Mouse (Mus musculus): ENCODE measurements around the gene Nptx1.

Gene Nptx1

DNA sequence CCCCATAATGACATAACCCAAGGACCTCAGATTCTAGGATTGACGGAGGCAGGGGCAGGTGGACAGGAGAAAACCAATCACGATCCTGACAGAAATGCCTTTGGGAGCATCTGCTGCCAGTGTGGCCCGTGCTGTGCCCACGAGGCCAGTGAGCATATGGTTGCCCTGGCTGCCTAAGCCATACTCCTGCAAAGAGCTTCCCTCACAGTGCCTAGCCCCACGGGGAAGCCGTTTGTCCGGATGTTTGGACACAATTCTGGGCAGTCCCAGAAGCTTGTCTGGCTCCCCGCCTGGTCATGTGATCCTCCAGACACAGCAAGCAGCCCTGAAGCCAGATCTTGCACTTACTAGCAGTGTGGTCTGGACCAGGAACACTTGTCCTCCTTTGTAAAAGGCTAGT, 24.8 kb downstream of the Nptx1 start:
- no peak for DNase-seq (ENCODE audit: low spot score)

DNA sequence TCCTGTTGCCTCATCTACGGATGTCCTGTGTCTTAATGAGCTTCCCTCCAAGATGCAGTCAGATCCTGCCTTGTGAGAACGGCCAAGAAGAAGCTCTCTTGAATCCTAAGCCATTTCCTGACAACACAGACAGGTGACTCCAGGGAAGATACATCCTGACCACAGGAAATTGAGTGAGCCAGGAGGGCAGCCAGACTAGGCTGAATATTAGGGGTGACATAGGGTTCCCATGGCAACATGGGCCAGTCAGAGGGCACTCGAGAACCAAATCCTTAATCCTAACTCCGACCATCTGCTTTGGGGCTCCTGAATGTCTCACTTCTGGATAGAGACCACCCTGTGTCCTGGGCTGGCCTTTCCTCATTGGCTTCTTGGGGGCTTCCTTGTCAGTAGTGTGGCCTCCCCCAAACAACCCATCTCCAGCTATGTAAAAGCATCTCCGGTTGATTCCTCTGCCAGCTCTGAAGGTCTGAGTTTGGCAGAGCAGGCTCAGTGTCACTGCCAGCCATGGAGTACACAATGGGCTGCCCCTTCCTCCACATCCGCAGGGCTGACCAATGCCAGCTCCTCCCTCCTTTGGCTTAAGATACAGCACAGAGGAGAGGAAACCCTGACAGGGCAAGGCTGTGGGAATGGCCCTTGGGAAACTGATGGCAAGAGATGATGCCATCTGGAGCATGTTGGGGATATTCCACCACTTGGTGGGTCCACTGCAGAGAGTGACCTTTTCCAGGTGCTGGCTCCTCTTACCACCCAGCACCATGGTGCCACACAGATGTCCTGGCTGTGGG, 25.4 kb downstream of the Nptx1 start:
- DNase-seq (ENCODE audit: low spot score): no peak

DNA sequence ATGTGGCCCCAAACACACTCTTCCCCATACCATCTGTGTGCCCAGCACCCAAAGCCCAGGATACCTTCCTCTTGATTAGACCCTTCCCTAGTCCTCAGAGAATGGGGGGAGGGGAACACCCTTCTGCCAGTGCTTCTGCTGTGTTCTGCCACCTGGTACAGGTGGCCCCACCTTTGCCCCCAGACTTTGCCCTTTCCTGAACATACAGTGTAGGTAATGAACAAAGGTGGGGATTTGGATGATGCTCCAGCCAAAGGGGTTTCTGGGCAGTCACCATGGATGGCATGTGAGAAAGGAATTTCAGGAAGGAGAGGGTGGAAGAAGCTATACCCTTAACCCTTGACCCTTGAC, 26.9 kb downstream of the Nptx1 start:
- no peak for DNase-seq (ENCODE audit: low spot score)

DNA sequence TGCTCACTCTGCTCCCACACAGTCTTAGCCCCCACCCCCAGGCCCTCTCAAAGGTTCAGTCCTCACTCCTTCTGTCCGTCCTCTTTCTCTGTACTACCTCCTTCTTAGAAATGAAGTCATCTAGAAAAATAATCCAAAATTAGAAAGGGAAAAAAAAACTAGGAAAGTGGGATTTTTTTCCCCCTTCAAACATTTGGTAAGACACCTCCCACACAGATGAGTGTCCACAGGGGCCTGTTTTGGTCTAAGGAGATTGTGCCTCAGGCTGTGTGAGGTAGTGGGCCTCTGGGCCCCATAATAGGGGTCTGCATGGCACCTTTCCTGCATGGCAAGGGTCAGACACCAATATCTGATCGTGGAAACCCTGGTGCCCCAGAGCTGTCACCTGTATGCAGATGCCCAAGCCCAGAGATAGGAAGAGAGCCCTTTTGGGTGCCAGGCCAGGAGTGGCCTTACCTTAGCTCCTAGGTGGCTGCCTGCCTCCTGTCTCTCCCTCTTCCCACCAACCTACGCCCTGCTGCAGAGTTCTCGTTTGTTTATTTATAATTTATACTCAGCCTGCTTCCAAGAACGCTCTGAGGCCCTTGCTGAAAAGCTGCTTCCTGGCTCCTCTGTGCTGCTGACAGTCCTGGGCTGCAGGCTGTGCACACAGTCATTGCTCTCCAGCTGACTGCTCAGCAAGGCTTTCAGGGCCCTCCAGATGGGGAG, 27.4 kb downstream of the Nptx1 start:
- no peak for DNase-seq (ENCODE audit: low spot score)

DNA sequence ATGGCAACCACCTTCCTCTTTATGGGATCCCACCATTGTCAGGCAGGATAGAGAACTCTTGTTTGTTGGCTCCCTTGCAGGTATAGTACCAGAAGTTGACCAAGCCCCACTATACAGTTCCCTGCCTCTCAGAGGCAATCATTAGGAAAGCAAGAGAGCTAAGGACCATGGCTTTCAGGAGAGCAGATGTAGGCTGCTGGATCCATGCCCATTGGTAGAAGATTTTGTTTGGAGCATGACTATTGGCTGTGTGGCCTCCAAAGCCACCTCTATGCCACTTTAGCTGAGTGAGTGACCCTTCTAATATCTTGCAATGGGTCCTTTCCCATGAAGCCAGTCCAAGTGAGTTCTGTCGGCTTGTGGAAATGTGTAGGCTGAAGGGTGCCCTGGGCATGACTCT, 28.2 kb downstream of the Nptx1 start:
- no peak for DNase-seq (ENCODE audit: low spot score)

DNA sequence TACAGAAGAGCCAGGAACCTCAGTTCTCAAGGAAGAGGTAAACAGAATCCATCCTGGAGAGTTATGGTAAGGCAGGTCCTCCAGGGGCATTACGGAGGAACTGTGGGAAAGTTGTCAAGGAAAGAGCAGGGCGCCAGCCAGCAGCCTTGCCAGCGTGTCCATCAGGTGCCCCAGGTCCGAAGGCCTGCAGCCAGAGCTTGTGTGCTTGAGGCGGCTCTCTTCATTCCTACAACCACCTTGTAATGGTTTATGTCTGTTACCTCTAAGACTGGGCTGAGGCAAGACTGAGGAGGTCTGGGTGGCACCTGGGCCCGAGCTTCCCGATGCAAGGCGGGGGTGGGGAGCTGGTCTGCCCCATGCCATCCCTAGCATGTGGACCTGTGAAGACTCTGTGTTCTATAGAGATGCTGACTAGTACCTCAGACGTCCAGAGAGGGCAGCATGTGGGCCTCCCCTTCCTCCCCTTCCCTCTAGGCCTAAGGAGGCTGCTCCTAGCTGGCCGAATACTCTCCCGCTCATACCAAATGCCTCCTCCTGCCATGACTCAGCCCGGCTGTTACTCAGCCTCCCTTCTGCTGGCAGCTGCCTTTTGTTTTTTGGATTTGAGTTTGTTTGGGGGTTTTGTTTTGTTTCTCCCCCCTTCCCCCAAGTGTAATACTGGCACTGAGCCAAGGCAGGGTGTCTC, 30.7 kb downstream of the Nptx1 start:
- no peak for DNase-seq (ENCODE audit: low spot score)

DNA sequence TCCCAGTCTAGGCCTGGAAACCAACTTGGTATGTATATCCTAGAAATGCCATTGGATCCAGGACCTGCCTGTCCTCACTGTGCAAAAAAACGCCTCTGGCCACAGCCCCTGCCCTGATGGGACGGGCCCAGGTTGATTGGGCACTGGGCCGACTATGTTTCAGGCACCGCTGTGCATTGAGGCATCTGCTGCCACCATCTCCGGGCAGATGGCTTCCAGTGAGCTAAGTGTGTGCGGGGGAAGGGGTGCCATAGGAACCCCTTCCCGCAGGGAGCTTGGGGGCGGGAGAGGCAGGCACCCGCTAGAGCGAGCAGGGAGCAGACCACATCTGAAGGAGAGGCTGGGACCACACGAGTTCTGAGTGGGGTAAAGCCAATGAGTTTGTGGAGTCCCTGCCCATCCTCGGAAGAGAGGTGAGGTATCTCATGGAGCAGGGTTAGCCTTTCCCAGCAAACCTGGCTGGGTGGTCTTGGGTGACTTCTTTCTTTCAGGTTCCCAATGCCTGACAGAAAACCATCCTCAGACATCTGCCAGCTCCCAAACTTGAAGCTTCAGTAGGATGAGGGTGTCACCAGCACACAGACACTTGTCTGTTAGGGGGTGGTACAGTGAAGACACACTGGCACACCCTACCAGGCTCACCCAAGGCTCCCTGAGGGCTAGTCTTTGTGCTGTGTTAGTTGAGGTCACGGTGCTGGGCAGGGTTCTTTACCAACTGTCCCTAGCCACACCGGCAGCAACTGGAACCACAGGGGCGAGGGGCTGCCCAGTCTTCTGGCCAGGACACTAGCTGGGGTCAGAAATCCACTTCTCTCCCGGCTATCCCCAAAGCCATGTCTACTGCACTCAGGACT, 31.5 kb downstream of the Nptx1 start:
- no peak for DNase-seq (ENCODE audit: low spot score)

DNA sequence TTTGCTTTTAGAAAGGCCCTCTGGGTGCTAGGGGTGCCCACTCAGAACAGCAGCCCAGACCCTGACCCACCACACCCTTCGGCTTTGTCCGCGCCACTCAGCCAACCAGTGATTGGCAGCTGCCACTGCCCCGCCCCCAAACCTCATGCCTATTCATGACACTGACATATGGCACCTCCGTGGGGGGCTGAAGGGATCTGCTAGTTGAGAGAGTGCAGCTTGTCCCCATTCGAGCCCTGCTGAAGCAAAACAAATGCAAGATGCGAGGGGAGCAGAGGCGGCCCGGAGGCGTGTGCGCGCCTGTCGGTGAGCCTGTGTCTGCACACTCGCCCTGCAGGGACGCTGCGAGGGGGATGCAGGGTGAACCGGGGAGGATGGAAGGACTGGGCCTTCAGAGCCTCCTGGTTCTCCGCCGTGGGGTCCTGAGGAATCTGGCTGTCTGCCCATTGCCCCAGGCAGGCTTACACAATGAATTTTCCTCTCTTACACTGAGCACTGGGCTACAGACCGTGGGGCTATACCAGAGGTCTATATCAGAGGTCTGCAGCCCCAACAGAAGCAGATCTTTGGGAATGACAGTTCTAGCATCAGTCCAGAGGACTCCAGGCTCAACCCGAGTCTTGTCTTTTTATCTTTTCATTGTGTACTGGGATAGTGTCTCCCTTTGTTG, 32.5 kb downstream of the Nptx1 start:
- DNase-seq (ENCODE audit: low spot score): no peak

DNA sequence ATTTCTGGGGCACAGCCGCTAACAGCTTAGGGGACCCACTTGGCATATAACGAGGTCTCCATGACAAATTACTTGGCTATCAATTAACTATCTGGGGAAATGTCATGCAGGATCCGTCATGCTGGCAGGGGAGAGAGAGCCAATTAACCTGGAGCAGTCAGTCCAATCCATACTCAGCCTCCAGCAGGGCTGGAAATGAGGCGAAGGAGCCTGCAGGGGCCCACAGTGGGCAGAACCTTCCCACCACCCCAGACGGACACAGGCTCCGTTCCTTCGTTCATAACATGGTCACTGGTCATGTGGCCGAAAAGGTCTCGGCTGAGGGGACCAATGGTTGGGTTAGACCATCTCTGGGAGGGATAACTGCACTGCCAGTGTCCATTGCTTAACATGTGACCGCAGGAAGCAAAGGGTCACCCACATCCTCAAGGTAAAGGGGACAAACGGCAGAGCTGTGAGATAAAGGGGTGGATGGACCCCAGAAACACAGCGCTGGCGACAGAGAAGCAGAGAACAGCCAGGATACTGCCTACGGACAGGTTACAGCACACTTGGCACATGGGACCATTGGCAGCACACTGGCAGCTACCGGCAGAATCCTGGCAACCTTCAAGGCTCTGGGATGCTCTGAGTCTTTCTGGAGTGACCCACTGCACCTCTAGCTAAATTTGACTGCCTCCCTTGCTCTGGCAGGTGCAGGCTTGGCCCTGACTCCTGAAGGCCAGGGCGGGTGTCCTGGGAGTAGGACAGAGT, 33.3 kb downstream of the Nptx1 start:
- no peak for DNase-seq (ENCODE audit: low spot score)

DNA sequence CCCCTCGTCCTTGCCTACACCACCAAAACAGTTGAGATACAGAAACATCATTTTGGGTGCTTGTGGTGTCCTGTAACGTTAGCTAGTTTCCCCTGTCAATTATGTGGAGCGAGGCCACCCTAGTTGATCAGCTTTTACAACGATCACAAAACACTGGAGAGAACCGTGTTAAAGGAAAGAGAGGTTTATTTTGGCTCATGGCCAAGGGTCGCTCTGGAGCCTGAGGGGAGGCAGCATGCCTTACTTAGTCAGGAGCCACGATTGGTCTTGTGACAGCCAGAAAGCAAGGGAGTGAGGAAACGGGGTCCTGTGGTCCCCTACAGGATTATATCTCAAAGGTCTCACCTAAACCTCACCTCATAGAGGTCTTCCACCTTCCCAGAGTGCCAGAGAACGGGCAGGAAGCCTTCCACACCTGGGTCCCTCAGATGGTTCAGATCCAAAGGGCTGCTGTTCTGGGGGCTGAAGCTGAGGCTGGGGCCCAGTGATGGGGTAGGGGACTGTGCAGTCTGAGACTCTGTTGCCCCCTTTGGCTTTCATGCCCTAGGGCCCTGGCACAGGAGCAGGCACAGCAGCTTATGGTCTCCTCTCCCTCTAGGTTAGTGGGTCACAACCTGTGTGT, 34.4 kb downstream of the Nptx1 start:
- DNase-seq (ENCODE audit: low spot score): no peak

DNA sequence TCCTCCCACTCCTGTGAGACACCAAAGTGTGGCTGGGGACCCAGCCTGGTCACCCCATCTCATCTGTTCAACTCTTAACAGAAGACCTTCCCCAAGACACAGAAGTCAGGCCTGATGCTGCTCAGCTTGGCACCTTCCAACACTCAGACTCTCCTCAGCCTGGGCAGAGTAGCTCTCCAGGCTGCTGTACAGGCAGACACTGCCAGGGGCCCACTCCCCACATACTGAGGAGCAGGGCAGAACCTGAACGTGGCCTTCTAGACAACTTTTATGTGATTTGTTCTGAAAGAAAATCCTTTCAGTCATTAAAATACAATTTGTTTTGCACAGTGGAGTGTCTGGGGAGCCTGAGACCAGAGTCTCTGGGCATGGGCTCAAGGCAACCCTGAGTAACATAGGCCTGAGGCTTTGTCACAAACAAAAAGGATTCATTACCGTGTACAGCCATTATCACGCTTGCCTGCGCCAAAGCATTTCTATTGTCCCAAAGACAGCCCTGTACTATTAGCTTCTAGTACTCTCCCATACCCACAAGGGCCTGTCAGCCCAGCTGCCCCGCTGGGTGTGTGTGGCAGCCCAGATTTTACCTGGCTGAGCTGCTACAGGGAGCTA, 38.3 kb downstream of the Nptx1 start:
- DNase-seq (ENCODE audit: low spot score): no peak

DNA sequence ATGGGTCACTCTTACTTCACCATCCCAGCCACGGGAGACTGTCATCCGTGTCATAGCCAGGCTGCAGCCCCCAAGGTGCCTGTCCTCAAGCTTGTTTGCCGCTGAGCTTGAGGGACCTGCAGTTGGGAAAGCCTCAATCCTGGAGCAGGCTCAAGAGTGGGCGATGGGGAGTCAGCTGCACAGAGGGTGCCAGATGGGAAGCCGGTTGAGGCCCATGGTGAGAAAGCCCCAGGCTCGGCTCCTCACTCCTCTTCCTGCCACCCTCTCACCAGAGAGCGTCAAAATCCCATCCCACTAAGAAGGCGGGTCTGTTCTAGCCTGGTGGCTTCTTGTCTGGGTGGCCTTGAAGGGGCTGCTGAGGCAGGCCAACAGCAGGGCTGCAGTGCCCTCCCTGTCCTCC, 39.8 kb downstream of the Nptx1 start:
- DNase-seq (ENCODE audit: low spot score): no peak

DNA sequence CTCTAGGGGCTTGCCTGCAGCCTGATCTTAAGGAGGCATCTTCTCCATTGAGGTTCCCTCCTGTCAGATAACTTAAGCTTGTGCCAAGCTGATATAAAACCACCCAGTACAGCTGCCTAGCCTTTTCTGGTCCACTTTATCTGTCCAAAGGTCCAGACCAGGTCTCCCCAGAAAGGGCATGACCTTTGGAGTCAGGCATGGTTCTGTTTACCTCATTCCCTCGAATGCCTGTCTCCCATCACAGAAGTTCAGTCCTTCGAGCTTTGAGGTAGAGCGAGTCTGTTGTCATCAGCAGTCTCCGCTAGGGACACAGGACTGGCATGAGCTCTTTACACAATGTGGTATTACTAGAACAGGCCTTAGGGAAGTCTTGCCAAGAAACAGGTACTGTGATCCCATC, 41.2 kb downstream of the Nptx1 start:
- no peak for DNase-seq (ENCODE audit: low spot score)

DNA sequence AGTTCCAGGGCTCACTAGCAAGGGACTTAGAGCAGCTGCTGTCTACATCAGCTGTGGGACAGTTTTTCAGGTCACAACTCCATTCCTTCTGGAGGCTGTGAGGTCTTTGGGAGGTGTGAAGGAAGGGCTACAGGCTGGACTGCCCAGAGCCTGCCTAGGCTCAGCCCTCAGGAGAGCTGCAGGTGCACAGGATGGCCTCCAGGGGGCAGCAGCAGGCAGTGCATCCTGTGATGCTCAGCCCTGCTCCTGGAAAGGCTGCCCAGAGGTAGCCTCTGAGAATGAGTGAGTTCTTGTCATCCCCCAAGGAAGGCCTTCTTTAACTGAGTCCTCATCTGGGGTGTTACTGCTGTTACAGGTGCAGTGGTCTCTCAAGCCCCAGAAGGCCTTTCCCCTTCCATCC, 43.9 kb downstream of the Nptx1 start:
- DNase-seq (ENCODE audit: low spot score): peak; percentile 44

DNA sequence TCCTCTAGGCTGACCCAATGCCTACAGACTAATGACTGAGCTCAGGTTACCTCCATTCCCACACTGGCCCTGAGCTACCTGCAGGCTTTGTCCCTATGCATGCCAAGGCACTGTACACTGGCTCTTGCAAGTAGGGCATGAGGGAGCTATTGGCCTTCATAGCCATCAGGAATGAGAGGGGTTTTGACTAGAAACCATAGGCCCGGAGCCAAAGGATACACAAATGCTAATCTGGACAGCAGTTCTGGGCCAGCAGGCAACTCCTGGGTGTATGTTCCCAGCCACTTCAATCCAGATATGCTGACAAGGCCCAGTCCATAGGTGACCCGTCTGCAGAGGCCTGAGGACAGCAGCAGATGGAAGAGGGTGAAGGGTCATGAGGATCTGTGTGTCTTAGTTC, 47.5 kb downstream of the Nptx1 start:
- no peak for DNase-seq (ENCODE audit: low spot score)

DNA sequence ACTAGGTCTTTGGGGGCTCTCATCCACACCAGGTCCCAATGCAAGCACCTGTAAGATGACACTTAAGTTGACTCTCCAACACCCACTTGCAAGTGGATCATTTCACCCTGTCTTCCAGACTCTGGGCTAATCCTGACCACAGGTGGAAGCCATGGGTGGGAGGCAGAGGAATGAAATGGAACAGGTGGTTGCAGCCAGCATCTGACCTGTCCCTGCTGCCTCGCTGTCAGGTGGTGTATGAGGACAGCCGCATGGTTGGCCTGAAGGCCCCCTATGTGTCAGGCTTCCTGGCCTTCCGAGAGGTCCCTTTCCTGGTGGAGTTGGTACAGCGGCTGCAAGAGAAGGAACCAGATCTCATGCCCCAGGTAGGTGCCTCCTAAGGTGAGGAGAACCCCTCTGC, 48.3 kb downstream of the Nptx1 start:
- DNase-seq (ENCODE audit: low spot score): no peak

DNA sequence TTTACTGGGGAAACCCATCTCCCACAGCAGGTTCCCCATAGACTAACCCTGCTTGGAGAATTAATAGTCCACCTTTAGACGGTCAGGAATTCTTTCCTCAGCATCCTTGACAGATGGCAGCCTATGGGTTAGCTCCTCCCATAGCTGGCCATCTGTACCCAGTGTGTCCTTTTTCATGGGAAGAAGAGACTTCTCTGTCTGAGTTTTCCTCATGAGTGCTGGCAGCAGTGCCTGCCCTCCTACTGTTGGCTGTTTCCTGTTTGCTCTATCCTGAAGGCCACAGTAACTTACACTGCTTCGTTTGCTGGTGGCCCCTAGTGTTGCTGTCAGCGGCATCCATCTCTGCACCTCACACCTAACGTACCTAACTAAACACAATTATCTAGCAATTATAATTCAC, 50.1 kb downstream of the Nptx1 start:
- no peak for DNase-seq (ENCODE audit: low spot score)

DNA sequence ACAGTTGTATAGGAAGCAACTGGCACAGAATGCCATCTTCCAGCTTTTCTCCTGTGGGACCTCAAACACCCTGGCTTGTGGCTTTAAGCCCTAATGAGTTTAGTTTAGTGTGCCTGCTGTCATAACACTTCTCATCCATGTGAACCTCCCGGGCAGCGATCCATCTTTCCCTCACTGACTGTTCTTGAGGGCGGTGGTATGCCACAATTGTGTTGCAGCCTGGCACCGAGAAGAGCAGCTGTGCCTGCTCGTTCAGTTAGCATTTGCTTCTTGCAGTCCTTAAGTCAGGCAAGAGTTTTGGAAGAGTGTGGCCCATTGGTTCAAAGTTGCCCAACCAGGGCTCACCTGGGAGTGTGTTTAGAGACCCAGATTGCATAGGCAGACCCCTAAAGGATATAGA, 51.4 kb downstream of the Nptx1 start:
- DNase-seq (ENCODE audit: low spot score): no peak

DNA sequence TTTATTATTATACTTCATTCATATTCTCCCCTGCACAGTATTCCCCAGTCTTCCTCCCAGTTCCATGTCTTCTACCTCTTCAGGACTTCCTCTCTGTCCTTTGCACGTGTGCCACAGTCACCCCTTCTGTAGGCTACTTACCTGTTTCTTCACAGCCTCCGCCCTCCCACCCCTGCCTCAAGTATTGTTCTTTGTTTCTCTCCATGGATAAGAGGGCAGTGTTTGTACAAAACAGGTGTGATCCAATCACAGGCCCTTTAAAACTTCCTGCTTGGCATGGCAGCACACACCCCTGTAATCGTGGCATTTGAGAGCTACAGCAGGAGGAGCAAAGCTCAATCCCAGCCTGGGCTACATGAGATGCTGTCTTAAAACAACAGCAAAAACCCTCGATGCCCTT, 54.0 kb downstream of the Nptx1 start:
- no peak for DNase-seq (ENCODE audit: low spot score)

DNA sequence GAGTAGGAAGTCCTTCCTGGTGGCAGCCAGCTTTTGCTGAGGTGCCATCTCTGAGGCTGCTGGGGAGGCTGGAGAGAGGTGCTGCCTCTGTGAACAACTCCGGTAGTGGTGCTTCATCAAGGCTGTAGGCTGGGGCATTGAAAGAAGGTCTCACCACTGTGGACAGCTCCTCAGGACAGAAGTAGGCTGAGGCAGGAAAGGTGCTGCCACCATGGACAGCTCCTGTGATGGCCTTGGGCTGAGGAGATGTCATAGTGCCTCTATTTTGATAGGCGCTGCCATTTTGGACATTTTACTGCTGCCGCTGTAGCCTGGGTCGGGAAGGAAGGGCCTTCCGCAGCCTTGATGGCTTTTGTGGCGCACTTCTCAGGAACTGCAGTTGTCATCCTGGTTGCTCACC, 54.7 kb downstream of the Nptx1 start:
- DNase-seq (ENCODE audit: low spot score): no peak
